Comparison of ENCODE assay signal across 32 mouse cellular contexts in the genomic region with DNA sequence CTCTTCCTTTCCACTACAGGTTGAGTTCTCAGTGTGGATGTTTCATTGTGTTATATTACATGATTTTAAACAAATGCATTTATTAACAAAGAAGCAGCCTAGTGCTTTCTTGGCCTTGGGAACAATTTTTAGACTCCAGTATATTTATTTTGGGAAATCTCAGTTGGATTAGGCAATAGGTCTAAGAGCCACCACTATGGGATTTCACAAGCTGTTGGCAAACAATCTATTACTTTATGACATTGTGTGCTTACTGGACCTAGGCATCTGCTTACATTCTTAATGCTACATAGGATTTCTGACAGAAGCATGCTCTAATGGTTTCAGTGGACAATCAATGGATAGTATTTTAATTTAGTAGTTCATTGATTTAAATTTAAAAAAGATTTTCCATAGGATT. TPM values are rescaled to one million over a fixed set of nuclear protein-coding genes. Genes with fewer than 3 reads are reported as not detected.
DNase-seq lines count a peak whose midpoint lies in the region; ATAC-seq and TF ChIP-seq lines count a peak whose summit lies in the region.
"Had no signal": no experiment of that assay in that cellular context is flagged by ENCODE, and none has a peak within 500 bp of the region (broad histone marks: within the 10 kb centered on the region; RNA-seq: fewer than 3 reads in every experiment).

No protein-coding gene starts in this region.

- no peaks in the 10 kb centered on the region for H3K79me2 ChIP-seq in liver, adult 2 months (ENCODE audit: control insufficient read depth, insufficient read depth, low read length)

- no peak overlapping the region for H3K4me2 ChIP-seq in liver, embryonic 11.5 days
- no peak overlapping the region for H3K4me2 ChIP-seq in lung, postnatal 0 days (replicated peaks; ENCODE audit: low read depth, low read length)
- H3K4me2 ChIP-seq in midbrain, embryonic 11.5 days = no peak overlapping the region
- no peak overlapping the region for H3K4me2 ChIP-seq in midbrain, embryonic 15.5 days
- H3K4me2 ChIP-seq: embryonic facial prominence, embryonic 13.5 days; embryonic facial prominence, embryonic 15.5 days; forebrain, embryonic 13.5 days; forebrain, embryonic 15.5 days had no signal

- TF ChIP-seq CTCF in liver, adult 2 months (IDR thresholded peaks at IDR 0.05; ENCODE audit: low read depth, low read length) = no peak
- no peak for TF ChIP-seq CTCF in lung, postnatal 0 days (IDR thresholded peaks at IDR 0.05)

- no peak overlapping the region for H3K4me3 ChIP-seq in liver, adult 2 months (ENCODE audit: insufficient read depth, low read depth, low read length)
- no peak overlapping the region for H3K4me3 ChIP-seq in liver, embryonic 11.5 days (ENCODE audit: low read depth, low read length)
- H3K4me3 ChIP-seq in lung, postnatal 0 days (ENCODE audit: low read depth, low read length) = no peak overlapping the region
- no peak overlapping the region for H3K4me3 ChIP-seq in midbrain, embryonic 11.5 days (ENCODE audit: low read depth, low read length)
- H3K4me3 ChIP-seq in midbrain, embryonic 15.5 days = no peak overlapping the region
- H3K4me3 ChIP-seq: embryonic facial prominence, embryonic 13.5 days; embryonic facial prominence, embryonic 15.5 days; erythroblast, embryonic 14.5 days; forebrain, embryonic 13.5 days; forebrain, embryonic 15.5 days had no signal

- no peak overlapping the region for H3K9ac ChIP-seq in liver, adult 2 months (ENCODE audit: low read depth, low read length)
- no peak overlapping the region for H3K9ac ChIP-seq in liver, embryonic 11.5 days (ENCODE audit: low read depth, low read length)
- no peak overlapping the region for H3K9ac ChIP-seq in lung, postnatal 0 days (replicated peaks; ENCODE audit: low read depth)
- no peak overlapping the region for H3K9ac ChIP-seq in midbrain, embryonic 11.5 days (ENCODE audit: low read length)
- H3K9ac ChIP-seq in midbrain, embryonic 15.5 days = no peak overlapping the region
- H3K9ac ChIP-seq: embryonic facial prominence, embryonic 13.5 days; embryonic facial prominence, embryonic 15.5 days; forebrain, embryonic 13.5 days; forebrain, embryonic 15.5 days had no signal

- H3K36me3 ChIP-seq in liver, adult 2 months (ENCODE audit: control insufficient read depth, insufficient read depth, low read length) = no peaks in the 10 kb centered on the region
- H3K36me3 ChIP-seq in liver, embryonic 11.5 days (ENCODE audit: control insufficient read depth, insufficient read depth, low read length) = no peaks in the 10 kb centered on the region
- no peaks in the 10 kb centered on the region for H3K36me3 ChIP-seq in lung, postnatal 0 days (ENCODE audit: insufficient read depth, low read length)
- H3K36me3 ChIP-seq in midbrain, embryonic 11.5 days (ENCODE audit: control insufficient read depth, insufficient read depth, low read length) = no peaks in the 10 kb centered on the region
- H3K36me3 ChIP-seq in midbrain, embryonic 15.5 days (replicated peaks) = no peaks in the 10 kb centered on the region
- H3K36me3 ChIP-seq: embryonic facial prominence, embryonic 13.5 days; embryonic facial prominence, embryonic 15.5 days; forebrain, embryonic 15.5 days; G1E had no signal

- H3K9me3 ChIP-seq in liver, embryonic 11.5 days (ENCODE audit: control insufficient read depth, low read length) = no peaks in the 10 kb centered on the region
- H3K9me3 ChIP-seq in lung, postnatal 0 days (ENCODE audit: low read length) = no peaks in the 10 kb centered on the region
- no peaks in the 10 kb centered on the region for H3K9me3 ChIP-seq in midbrain, embryonic 11.5 days (ENCODE audit: control insufficient read depth, low read length)
- no peaks in the 10 kb centered on the region for H3K9me3 ChIP-seq in midbrain, embryonic 15.5 days
- H3K9me3 ChIP-seq: embryonic facial prominence, embryonic 13.5 days; embryonic facial prominence, embryonic 15.5 days; forebrain, embryonic 13.5 days; forebrain, embryonic 15.5 days; G1E had no signal

- no peaks in the 10 kb centered on the region for H3K4me1 ChIP-seq in liver, adult 2 months (ENCODE audit: control insufficient read depth, insufficient read depth, low read length)
- no peaks in the 10 kb centered on the region for H3K4me1 ChIP-seq in liver, embryonic 11.5 days (replicated peaks; ENCODE audit: control insufficient read depth, insufficient read depth, low read length)
- no peaks in the 10 kb centered on the region for H3K4me1 ChIP-seq in lung, postnatal 0 days (ENCODE audit: insufficient read depth, low read depth, low read length)
- H3K4me1 ChIP-seq in midbrain, embryonic 11.5 days (ENCODE audit: control insufficient read depth, insufficient read depth, low read length) = no peaks in the 10 kb centered on the region
- H3K4me1 ChIP-seq in midbrain, embryonic 15.5 days = no peaks in the 10 kb centered on the region; the same call in 1 of the 2 replicates
- H3K4me1 ChIP-seq: embryonic facial prominence, embryonic 13.5 days; embryonic facial prominence, embryonic 15.5 days; forebrain, embryonic 13.5 days; forebrain, embryonic 15.5 days had no signal

- TF ChIP-seq POLR2A in liver, adult 2 months (IDR thresholded peaks at IDR 0.05; ENCODE audit: extremely low read depth, insufficient read depth, low read length) = no peak

- TF ChIP-seq EP300 in lung, postnatal 0 days (IDR thresholded peaks at IDR 0.05) = no peak

- ATAC-seq in liver, embryonic 11.5 days (replicated peaks; ENCODE audit: low FRiP score) = no peak
- ATAC-seq in lung, postnatal 0 days = peak; percentile 40; the same call in 1 of the 2 replicates
- ATAC-seq in midbrain, embryonic 11.5 days (ENCODE audit: low FRiP score) = no peak
- no peak for ATAC-seq in midbrain, embryonic 15.5 days (replicated peaks)
- ATAC-seq: activated CD4-positive, CD25-positive, alpha-beta regulatory T cell, adult 4 months; CD4-positive, CD25-positive, alpha-beta regulatory T cell, adult 4 months; forebrain, embryonic 13.5 days; forebrain, embryonic 15.5 days; Patski had no signal

- DNase-seq in liver, adult 2 months (ENCODE audit: extremely low read depth, low read depth, low spot score) = peak; percentile 22
- DNase-seq in liver, embryonic 11.5 days (ENCODE audit: low spot score) = no peak
- DNase-seq in lung, postnatal 0 days (ENCODE audit: low spot score) = peak; percentile 75
- DNase-seq in lung, adult 18-20 months = no peak
- peak; percentile 57 for DNase-seq in midbrain, embryonic 11.5 days (ENCODE audit: low spot score, missing footprints)
- DNase-seq in gonadal fat pad, adult 2 months (ENCODE audit: low read depth) = peak; percentile 45
- no peak for DNase-seq in right cerebral cortex, postnatal 14 days
- DNase-seq: adrenal gland, adult 2 months; adrenal gland, postnatal 10 days; adrenal gland, postnatal 25 days; B cell, adult 2 months; cerebellum, adult 11 months; cerebellum, adult 18-20 months; cerebellum, adult 8-10 months; cerebellum, adult 9-11 months; cerebellum, postnatal 14 days; cerebellum, postnatal 36 days; embryo, embryonic 11 days had no signal

- H3K27me3 ChIP-seq in liver, adult 2 months (ENCODE audit: control insufficient read depth, insufficient read depth, low read length) = no peaks in the 10 kb centered on the region
- H3K27me3 ChIP-seq in liver, embryonic 11.5 days (replicated peaks; ENCODE audit: control insufficient read depth, insufficient read depth, low read length) = no peaks in the 10 kb centered on the region
- H3K27me3 ChIP-seq in lung, postnatal 0 days (replicated peaks; ENCODE audit: insufficient read depth, low read length) = no peaks in the 10 kb centered on the region
- H3K27me3 ChIP-seq in midbrain, embryonic 11.5 days (ENCODE audit: control insufficient read depth, insufficient read depth, low read length) = no peaks in the 10 kb centered on the region
- H3K27me3 ChIP-seq in midbrain, embryonic 15.5 days (replicated peaks) = no peaks in the 10 kb centered on the region
- H3K27me3 ChIP-seq: CH12.LX; embryonic facial prominence, embryonic 13.5 days; embryonic facial prominence, embryonic 15.5 days; forebrain, embryonic 13.5 days; forebrain, embryonic 15.5 days had no signal

- H3K27ac ChIP-seq in liver, adult 2 months (replicated peaks; ENCODE audit: insufficient read depth, low read depth, low read length) = no peak overlapping the region
- H3K27ac ChIP-seq in liver, embryonic 11.5 days (ENCODE audit: low read depth, low read length) = no peak overlapping the region
- H3K27ac ChIP-seq in lung, postnatal 0 days (ENCODE audit: low read length) = no peak overlapping the region
- H3K27ac ChIP-seq in midbrain, embryonic 11.5 days (ENCODE audit: low read depth, low read length) = no peak overlapping the region
- H3K27ac ChIP-seq in midbrain, embryonic 15.5 days = no peak overlapping the region
- H3K27ac ChIP-seq: embryonic facial prominence, embryonic 13.5 days; embryonic facial prominence, embryonic 15.5 days; forebrain, embryonic 13.5 days; forebrain, embryonic 15.5 days had no signal

RNA-seq across cellular contexts. Expression of a gene that starts 26.0 kb away (rescaled TPM):
- total RNA-seq in liver, adult 2 months (2014; rRNA removed) = not detected in 2 replicates
- not detected in 2 replicates for polyA plus RNA-seq in liver, adult 2 months (2012; rRNA removed)
- polyA plus RNA-seq in liver, embryonic 11.5 days (2014; fragmentation: Nextera tagmentation; extraction: Ambion mirVana) = not detected in 2 replicates
- polyA plus RNA-seq in lung, postnatal 0 days (2015; fragmentation: Nextera tagmentation; extraction: Ambion mirVana) = 5.6 and 7.3 TPM in 2 replicates
- 0.23 and 0.41 TPM in 2 replicates for polyA plus RNA-seq in midbrain, embryonic 11.5 days (2014; fragmentation: Nextera tagmentation; extraction: Ambion mirVana)
- polyA plus RNA-seq in midbrain, embryonic 15.5 days (2015; fragmentation: Nextera tagmentation; extraction: Ambion mirVana) = 0.98 TPM in 2 replicates
- 1.3 and 2.0 TPM in 2 replicates for polyA plus RNA-seq in gonadal fat pad, adult 2 months (2012; rRNA removed)
- total RNA-seq: adrenal gland, adult 2 months; adrenal gland, postnatal 10 days; adrenal gland, postnatal 25 days; adrenal gland, postnatal 4 days; CH12.LX; common myeloid progenitor, adult 5-6 weeks had no signal
- polyA plus RNA-seq: activated CD4-positive, CD25-positive, alpha-beta regulatory T cell, adult 4 months; adrenal gland, adult 2 months; CD4-positive, CD25-positive, alpha-beta regulatory T cell, adult 4 months; embryonic facial prominence, embryonic 13.5 days; erythroblast, embryonic 14.5 days; forebrain, embryonic 11.5 days; Patski had no signal

Comparison
In these comparisons a context has a peak if more than half of its experiments do, and no peak if none do; other contexts are left out.
1. DNase-seq: peak in liver, adult 2 months (single experiment), lung, postnatal 0 days (single experiment), midbrain, embryonic 11.5 days (single experiment) and gonadal fat pad, adult 2 months (single experiment); none in liver, embryonic 11.5 days (single experiment), lung, adult 18-20 months (0 of 2) and right cerebral cortex, postnatal 14 days (single experiment).